Mouse (Mus musculus) kidney, adult 18-20 months (tissue): ENCODE measurements around the gene Abat.
"Not testable (repeated sequence)": the region's sequence is repeated elsewhere in the genome, so short reads cannot be mapped to it uniquely, and the experiment has no call there.

Experiments
- DNase-seq: peaks from one replicate; pipeline ENCODE4 v3.0.0; 2021

Gene Abat

DNA sequence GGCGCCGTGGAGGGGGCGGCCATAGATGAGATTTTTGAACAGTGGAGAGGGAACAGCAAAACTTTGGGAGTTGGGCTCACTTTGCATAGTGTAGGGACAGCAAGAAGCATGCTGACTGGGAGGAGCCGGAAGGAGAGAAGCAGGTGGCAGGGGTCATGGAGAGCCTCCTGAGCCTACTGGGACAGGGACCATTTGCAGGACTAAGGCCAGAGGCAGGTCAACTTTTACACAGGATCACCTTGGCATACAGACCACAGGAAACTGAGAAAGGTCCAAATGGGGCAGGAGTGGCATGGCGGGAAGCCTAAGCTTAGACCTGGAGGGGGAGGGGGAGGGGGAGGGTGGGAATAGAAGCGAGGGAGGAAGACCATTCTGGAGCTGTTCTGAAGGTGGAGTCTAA, 20.2 kb downstream of the Abat start:
- DNase-seq = no peak

DNA sequence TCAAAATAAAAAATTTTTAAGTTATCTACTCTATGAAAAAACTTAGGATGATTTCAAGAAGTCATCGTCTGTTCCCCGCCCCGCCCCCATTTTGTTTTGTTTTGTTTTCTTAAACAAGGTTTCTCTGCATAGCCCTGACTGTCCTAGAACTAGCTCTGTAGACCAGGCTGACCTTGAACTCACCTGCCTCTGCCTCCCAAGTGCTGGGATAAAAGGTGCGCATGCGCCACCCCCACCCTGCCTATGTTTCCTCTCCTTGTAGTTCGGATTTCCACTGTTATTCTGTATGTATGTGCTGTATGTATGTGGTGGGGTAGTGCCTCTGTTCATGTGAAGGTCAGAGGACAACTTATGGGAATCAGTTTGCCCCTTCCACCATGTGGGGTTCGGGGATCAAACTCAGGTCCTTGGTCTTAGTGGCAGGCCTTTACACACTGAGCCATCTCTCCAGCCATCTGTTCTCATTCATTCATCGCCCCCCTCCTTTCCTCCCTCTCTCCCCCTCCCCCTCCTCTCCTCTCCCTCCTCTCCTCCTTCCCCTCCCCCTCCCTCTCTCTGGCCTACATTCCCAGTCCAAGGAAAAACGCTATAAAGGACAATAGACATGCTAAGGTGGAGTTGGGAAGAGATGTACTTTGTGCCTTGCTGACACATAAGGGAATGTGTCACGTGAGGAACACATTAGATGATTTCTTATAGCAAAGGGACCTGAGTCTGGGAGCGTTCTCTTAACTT, 21.4 kb downstream of the Abat start:
- DNase-seq = no peak

DNA sequence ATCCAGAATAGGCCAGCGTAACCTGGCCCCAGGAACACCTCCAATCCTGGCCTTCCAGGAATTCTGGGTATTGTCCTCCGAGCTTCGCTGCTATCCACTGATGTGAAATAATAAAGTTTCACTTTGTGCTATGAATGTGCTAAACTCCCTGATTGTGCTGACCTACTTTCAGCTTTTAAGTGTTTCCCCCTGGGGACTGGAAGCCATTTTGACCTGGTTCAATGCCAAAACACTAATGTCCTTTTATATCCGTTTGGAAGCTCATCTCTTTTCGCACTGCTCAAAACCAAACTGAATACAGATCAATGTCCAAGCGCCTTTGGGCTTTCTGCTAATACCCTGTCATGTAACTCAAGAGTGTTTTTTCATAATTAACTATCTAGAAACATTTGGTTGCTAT, 22.2 kb downstream of the Abat start:
- DNase-seq = no peak

DNA sequence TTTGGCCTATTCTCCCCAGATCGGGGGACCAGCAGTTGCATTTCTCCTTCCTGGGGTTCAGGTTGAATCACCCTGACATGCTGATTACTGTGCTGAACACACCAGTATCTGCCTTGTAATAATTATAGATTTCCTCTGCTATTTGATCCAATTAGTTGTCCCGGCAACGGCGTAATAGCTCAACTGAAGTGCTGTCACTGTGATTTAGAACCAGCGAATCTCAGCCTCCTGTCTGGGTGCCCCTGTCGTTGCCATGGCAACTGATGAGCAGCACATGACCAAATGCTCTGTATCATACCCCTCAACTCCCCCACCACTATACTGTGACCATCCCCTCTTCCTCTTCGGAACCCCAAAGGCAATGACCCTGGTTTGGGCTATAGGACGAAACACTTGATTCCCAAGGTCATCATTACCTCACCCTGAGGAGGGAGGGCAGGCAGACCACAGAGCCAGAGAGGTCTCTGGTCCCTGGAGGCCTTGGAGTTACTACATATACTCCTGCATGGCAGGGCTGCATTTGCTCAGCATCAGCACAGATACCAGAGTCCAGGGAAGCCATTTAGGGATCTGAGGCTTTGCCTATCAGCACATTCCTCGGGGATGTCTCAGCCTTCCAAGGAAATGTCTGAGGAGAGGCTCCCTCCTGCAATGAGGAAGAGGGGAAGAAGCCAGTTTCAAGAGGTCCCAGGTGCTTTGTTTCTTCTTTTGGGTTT, 26.1 kb downstream of the Abat start:
- no peak for DNase-seq

DNA sequence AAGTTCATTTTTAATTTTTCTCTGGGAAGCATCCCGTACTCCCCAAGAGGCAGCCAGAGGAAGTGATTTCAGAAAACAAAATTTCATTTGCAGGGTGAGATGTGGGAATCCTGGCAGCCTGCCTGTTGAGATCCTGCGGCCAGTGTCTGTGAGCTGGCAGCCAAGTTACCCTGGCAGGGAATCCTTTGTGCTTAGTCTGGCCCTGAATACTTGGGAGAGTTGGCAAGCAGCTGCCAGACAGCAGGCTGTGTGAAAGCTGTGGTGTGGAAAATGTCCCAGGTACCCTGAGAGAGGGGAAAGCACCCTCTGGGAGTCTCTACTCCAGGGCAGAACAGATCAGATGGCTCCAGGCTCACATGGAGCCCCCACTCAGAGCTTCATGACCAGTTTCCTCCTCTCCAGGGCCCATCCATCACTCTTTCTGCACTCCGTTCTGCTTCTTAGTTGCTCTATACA, 27.7 kb downstream of the Abat start:
- peak; percentile 67 for DNase-seq

DNA sequence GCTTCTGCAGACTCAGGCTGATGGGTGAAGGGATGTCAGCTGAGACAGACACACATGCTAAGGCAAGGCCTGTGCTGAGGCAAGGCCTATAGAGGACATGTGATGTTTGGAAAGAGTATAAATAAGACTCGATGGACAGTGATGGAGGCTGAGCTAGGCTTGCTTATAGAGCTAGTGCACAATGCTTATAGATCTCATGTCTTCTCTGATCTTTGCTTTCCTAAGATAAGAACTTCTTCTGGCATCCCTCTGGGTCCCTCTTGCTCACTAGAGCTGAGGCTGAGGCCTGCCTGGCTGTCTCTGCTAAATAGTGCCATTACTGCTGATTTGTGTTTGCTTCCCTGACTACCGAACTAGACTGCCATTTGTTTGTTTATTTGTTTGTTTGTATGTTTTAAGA, 34.6 kb downstream of the Abat start:
- DNase-seq = no peak

DNA sequence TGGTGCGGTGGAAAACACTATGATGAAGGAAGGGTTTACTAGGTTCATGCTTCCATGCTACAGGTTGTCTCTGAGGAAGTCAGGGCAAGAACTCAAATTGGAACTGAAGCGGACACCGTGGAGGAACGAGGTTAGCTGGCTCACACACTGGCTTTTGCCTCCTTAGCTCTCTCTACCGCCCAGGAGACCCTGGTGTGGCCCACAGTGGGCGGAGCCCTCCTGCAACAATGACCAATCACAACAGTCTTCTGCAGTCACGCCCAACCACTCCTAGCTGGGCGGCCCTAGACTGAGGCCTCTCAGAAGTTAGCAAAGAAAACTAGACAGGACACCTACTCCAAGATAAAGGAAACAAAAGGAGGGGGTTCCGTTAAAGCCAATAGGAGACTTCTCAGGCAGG, 36.3 kb downstream of the Abat start:
- no peak for DNase-seq

DNA sequence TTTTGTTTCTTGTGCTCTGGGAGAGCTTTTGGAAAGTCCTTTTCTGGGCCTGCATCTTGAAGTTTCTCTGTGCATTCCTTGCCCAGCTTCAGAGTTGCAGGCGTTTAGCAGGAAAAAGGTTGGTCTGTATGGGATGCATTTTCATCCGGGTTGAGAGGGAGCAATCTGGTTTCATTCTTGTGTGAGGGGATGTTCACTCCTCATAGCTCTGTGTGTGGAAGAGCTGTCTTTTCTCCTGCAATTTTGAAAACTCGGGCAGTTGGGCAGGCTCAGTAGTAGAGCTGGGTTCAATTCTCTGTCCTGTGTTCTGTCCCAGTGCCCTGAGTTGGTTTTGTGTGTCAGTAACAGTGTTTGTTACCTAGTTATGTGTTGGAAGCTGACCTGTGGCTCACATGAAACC, 41.1 kb downstream of the Abat start:
- DNase-seq = no peak

DNA sequence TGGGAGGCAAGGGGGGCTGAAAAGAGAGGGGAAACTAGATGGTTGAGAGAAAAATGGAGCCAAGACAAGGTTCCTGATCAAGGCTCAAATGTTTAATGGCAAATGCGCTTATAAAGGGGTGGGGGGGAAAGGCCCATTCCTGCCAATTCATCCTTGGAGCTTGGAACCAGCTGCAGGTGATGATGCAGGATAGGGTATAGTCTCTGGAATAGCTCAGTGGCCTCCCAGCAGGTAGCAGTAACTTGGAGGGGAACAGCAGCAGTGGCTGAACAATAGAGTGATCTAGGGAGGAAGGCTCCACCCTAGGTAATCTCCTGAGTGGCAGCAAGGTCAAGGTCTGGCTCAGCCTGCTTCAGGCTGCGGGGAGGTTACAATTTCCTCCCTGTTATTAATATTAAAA, 41.5 kb downstream of the Abat start:
- not testable (repeated sequence) for DNase-seq

DNA sequence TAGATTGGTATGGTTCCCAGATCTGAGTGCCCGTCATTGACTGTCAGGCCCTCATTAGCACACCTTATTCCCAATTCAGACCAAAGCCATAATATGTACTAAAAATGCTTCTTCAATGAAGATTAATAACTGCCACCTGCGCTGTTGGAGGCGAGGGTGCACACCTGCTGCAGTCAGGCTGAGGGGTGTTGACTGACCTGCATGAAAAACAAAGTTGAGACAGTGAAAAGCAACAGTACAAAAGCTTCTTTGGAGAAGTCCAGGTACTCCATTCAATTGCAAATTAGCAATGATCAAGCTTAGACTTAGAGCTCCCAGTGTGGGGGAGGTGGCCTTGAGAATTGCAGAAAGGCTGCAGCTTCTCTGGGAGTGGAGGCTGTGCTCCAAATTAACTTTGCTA, 42.1 kb downstream of the Abat start:
- not testable (repeated sequence) for DNase-seq

DNA sequence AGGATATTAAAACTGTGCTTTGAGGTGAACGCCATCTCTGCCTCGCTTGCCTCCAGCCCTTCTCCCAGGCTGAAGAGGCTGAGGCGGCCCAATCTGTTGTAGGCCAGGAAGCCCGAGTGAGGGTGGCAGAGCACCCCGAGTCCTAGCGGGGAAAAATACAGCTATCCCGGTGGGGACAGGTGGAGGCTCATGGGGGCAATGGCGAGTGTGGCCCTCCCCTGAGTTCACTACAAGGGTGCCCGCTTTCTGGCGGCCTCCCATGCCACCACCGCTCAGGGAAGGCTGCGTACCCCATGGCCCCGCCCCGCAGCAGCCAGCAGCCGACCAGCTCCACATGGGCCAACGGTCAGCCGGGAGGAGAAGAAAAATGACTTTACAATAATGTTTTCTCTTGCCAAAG, 46.9 kb downstream of the Abat start:
- DNase-seq = no peak

DNA sequence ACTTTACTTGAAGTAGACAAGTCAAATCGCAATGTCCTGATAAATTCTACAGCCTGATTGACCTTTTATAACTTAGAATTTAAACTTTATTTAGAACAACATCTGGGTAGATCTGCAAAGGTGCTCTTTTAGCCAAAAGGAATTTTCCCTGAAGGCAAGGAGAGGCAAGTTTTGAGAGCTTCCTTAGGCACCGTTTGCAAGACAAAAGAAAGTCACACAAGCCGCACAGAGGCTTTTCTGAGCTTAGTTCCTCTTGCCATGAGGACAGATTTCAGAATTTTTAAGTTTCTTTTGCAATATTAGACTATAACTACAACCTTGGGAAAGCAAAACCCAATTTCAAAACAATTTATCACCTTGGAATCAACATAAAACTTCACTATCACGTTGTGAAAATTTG, 47.9 kb downstream of the Abat start:
- DNase-seq = not testable (repeated sequence)

DNA sequence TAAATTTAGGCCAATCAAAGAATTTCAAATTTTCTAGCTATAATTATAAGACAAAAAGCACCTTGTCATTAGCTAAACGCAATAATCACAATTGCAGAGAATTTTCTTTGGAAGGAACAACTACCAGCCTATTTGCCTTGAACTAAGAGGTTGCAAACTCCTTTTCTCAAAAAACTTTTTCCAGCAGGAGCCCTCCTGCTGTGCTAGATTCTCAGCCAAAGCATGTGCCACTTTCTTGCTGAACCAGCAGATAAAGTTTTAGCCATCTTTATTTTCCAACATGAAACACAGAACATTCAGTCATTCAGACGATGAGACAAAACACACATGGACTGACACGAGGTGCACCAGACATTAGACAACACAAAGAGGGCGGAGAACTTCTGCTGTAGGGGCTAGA, 48.6 kb downstream of the Abat start:
- not testable (repeated sequence) for DNase-seq

DNA sequence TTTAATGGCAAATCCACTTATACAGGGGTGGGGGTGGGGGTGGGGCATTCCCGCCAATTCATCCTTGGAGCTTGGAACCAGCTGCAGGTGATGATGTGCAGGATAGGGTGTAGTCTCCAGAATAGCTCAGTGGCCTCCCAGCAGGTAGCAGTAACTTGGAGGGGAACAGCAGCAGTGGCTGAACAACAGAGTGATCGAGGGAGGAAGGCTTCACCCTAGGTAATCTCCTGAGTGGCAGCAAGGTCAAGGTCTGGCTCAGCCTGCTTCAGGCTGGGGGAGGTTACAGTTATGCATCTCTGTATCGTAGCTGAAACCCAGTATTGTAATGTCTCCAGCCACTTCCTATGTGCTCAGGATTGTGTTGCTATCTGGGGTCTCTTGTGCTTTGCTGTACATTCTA, 49.6 kb downstream of the Abat start:
- not testable (repeated sequence) for DNase-seq

DNA sequence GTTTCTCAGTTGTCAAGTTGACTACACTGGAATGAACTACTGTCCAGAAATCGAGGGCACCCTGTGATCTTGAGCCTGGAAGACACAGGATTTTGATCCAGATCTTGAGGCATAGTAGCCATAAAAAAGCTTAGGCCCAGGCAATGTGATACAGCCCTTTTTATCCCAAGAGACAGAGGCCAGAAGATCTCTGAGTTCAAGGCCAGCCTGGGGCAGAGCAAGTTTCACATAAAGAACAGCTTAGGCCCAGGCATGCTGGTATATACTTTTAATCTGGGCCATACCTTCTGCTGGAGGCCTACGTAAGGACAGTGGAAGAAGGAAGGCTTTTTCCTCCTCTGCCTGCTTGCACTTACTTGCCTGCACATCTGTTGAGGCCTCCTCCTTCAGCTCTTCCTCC, 51.6 kb downstream of the Abat start:
- no peak for DNase-seq

DNA sequence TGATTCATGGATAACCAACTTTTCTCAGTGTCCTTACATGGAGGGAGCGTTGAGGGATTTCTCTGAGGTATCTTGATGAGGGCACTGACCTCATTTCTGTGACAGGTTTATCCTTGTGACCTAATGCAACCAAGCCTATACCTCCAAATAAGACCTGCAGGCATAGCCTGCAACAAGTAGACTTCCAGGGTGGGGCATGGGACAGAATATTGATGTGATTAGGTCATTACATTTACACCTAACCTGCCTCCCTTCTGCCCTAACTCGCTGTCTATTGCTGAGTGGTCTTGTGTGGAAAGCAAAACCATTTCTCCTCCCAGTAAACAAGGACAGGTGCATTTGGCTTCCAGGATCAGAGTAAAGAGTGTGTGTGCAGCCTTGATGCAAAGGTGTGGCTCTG, 52.3 kb downstream of the Abat start:
- DNase-seq = no peak

DNA sequence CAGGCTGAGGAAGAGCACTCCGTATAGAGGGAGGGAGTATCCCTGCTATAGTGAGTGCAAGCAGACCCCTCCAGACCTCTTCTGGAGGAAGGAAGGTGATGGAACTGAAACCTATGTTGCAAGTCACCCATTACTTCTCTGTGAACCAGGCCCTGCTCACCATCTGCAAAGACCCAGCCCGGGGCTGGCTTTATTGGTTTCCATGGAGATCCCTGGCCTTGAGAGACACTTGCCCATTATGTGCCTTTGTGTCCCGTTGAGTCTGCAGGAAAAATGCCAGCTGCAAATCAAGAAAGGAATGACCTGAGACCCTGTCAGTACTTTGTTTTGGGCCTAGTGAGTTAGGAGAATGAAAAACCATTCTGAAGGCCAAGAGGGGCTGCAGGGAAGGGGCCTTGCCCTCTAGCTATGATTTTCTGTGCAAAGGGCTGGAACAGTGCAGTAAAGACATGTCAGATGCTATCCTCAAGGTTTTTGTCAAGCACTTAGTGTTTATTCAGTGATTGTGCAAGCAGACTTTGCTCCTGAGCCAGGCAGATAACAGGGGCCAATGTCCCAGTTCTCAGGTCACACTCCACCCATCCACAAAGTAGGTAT, 53.0 kb downstream of the Abat start:
- no peak for DNase-seq

DNA sequence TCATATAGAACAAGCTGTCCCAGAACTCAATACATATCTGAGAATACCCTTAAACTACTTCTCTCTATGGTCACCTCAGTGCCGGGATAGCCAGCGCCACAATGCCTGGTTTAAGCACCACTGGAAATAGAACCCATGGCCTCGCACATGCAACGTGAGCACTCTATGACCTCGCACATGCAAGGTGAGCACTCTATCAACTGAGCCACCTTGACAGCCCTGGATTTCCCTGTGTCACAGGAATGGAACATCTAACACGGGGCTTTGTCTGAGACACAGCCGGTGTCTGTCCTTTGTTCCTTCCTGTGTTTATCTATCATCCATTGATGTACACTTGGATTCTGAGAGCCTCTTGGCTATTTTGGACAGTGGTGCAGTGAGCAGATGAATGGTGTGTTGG, 55.7 kb downstream of the Abat start:
- no peak for DNase-seq

DNA sequence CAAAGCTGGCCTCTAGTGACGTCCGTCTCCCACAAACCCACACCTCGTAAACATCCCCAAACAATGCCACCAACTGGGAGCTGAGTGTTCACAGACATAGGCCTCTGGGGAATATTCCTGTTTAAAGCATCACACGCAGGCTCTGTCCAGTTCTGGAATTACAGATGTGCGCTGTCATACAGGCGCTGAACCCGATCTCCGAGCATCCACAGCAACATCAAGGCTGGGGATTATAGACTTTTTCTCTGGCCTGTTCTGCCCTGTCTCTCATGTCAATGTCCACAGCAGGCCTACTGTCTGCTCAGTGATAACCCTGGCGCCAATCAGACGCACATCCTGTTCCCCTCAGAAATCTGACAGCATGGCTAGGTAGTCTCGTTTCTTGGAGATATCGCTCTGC, 57.1 kb downstream of the Abat start:
- DNase-seq = no peak

DNA sequence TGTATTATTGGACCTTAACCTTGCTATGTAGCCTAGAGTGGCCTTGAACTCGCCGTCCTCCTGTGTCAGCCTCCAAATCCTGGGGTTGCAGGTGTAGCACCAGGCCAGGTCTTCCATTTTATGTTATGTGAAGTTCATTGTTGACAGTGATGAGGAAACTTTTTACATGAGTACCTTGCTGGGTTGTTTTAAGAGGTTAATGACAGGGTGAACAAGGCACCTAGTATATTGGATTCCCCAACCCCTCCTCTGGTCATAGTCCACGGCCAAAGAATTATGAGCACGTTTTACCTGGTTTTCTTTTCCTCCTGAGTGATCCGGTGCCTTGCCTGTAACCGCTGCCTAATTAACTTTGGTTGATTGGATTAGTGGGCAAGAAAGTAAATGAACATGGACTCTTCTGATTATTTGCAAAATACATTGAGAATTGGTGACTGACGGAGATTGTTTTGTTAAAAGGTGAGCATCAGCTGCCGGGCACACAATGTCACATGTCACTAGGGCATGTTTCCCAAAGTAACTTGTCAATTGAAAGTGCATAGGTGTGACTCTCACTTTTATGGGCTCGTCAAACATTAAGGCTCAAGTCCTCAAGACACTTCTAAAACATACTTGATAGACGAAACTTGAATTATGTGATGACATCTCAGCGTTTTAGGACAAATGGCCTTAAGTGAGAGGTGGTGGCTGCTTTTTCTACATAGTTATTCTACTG, 57.8 kb downstream of the Abat start:
- no peak for DNase-seq

DNA sequence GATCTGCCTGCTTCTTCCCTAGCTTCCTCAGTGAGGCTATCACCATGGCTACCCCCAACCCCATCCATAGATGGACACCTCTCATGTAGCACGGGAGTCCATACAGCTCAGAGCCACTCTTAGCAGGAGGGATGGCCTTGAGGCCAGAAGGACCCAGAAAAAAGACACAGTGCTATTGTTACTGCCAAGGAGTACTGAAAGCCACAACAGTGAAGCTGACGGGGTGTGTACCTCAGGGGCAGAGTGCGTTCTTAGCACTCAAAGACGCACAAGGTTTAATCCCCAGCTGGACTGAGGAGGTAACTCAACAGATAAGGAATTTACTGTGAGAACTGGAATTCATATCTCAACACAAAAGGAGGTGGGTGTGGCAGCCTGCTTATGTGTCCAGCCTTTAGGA, 59.8 kb downstream of the Abat start:
- DNase-seq = no peak

DNA sequence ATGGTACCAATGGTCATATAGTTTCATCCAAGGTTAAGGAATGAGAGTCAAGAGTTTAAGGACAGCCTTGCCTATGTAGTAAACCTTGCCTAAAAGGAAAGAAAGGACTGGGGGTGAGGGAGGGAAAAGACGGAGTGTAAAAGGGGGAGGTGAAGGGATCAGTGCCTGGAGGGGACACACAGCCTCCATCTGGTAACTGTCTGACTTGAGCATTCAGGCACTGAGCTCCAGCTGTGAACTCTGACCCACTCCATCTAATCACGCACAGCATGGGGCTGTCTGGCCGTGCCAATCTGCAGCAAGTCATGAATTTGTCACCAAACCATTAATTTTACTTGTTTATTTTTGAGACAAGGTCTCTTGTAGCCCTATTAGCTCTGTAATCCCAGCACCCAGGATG, 60.5 kb downstream of the Abat start:
- no peak for DNase-seq

DNA sequence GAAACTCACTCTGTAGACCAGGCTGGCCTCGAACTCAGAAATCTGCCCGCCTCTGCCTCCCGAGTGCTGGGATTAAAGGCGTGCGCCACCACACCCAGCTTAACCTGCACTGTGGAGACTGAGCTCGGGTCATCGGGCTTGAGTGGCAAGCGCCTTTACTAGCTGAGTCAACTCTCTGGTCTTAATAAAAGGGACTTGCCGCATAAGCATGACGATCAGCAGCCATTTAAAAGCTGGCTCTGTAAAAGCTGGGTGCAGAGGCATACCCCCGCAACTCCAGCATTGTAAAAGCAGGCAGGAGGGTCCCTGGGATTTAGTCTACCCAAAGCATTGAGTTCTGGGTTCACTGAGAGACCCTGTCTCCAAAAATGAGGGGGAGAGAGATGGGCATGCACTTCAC, 61.1 kb downstream of the Abat start:
- DNase-seq = no peak

DNA sequence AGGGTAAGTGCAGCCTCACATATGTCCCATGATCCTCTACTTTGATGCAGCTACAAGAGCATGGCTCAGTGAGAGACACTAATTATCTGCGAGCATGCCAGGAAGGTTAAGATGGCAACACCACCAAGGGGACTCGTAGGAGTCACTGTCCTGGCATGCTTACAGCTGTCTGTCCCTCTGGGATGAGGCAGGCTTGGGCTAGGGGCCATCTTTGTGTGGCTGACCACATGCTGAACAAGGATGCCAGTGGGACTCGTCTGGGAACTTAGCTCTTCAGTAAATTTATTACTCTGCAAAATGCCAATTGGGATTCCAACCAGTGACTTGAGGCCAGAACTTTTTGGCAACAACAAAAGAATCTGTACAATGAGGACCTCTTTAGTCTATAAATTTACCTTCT, 62.9 kb downstream of the Abat start:
- no peak for DNase-seq
